Mouse (Mus musculus) heart, postnatal 36 days (tissue): ENCODE measurements at regions not wholly inside any gene's neighbourhood (a gene's known extent, or its start where the extent isn't known, plus 50 kb on each side); places are given as distances from the start of the nearest gene placed in this dataset.
A peak's percentile ranks its signal among the peaks of the same experiment; 100 is the strongest.

Experiments used
- DNase-seq, 2 experiments: peaks; one replicate each; pipeline ENCODE4 v3.0.0; 2021 to 2022
- intact Hi-C: fragments of 180-260 bp; cut with DNase I; formaldehyde crosslinking; loops from one replicate; pipeline ENCODE4 v1.15.1; 2025

GRCm38 (mm10) chr16:21358313-21358920 lies 64.5 kb upstream of the Vps8 start:
- no peak for DNase-seq
- intact Hi-C loops, result no loop called here

- intact Hi-C loops, result no loop called here
- DNase-seq, result no peak
These were observed 63.5 kb upstream of the Vps8 start for GRCm38 (mm10) chr16:21359459-21359858.

- DNase-seq, result no peak
- intact Hi-C loops, result no loop called here
These were observed 61.5 kb upstream of the Vps8 start for GRCm38 (mm10) chr16:21361406-21361805.

DNA sequence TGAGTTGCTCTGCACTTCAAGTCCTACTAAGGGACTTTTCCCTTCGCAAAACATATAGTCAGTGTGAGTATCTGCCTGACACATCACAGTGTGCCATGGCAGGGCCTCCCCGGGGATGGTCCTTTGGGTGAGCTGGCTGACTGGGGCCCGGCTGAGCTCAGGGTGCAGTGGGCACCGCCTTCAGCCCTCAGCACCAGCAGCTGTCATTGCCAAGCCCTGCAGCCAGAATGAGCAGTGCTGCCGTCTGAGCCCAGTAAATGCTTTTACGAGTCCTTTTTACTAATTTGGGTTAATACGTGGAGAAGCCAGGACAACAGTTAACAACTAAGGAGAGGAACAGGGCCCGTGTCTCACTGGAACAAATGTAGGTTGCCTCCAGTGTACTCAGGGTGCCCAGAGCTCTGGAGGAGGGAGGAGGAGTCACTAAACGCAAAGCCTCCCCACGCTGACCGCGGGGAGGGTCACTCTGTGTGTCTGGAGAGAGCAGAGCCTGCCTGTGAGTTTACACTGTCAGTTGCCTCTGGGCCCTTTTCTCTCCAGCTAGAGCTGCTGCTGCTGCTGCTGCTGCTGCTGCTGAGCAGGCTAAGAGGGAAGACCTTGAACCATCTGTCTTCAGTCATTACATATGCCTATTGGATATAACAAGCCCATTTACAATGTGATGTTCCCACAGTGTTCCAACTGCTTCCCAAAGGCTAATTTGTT lies 60.1 kb upstream of the Vps8 start:
- DNase-seq, result no peak
- intact Hi-C loops, result no loop called here

GRCm38 (mm10) chr16:21364885-21365284 lies 58.0 kb upstream of the Vps8 start:
- intact Hi-C loops, result loop anchor here (5.0 kb wide), 1 partner anchor 73 kb away; no protein-coding TSS in a partner anchor
- DNase-seq, result no peak

- peak in 1 of 2 experiments; percentile 31 for DNase-seq
- intact Hi-C loops, result loop anchor here (5.0 kb wide), 1 partner anchor 75 kb away; no protein-coding TSS in a partner anchor
These were observed 55.5 kb upstream of the Vps8 start for GRCm38 (mm10) chr16:21367449-21367848.

DNA sequence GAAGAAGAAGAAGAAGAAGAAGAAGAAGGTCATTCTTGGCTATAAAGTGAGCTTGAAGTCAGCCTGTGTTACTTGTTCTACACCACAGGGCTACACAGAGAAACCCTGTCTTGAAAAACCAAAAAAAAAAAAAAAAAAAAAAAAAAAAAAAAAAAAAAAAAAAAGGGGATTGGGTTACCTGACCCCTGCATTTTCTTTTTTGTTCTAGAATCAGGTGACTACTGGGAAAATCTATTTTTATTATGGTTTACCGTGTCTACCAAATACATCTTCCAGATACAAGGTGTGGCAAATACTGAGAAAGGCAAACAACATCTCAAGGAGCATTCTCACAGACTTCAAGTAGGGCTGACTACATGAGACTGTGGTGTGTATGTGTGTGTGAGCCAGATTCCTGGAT lies 54.1 kb upstream of the Vps8 start:
- intact Hi-C loops, result loop anchor here (5.0 kb wide), 1 partner anchor 77 kb away; no protein-coding TSS in a partner anchor
- DNase-seq, result no peak

GRCm38 (mm10) chr16:21369569-21370512 lies 53.1 kb upstream of the Vps8 start:
- DNase-seq, result no peak
- intact Hi-C loops, result loop anchor here (5.0 kb wide), 1 partner anchor 78 kb away; no protein-coding TSS in a partner anchor
